Mouse (Mus musculus): ENCODE data around the gene Ablim2. TPM values are rescaled to one million over a fixed set of nuclear protein-coding genes. Genes with fewer than 3 reads are reported as not detected.

Ablim2 gene
- polyA plus RNA-seq, 1 experiment from 2014 or later = 6.6 TPM

DNA sequence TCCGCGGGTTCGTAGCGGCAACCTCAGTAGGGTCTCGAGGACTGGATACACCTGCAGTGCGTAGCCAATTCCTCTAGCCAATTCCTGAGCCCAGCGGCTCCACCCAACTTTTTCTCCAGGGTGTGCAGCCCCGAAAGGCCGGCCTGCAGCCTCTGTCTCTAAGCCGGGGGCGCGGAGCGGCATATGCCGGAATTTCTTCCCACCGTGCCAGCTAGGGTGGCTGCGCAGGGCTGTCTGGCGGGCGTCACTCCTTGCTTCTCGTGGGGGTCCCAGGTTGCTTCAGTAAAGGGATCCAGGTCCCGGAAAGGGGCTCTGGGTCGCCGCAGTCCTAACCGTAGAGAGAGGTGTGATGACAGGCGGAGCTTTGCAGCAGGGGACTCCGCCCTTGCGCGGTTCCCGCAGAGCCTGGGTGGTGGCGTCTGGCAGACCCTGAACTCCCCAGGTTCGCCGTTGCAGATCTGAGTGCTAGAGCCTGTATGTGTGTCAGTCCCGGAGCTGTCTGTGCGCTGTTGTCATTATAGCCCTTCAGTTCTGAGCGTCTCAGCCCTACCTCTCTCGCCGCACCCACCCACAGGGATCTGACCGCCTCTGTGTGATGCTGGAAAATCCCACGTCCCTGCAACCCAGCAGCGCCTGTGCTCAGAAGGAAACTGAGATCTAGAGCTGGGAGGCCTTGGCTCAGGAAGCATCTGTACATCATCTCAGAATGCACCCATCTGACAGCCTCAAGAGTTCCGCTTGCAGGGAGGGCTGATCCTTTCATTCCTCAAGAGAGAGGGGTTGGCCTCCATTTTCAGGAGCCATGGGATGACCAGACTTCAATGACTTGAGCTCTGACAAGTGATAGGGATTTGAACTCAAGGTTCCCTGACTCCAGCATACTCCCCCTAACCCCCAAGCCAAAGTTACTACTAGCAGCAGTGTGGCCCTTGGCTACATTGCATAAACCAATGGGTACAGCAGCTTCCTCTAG is 687 bp downstream of the Ablim2 start:
- WGBS = 2% methylated on average over 40 of the region's 40 CpGs
- 0 out of 2 replicates have a peak, but pooled peaks have one; percentile 5 for ATAC-seq
- Histone ChIP-seq H3K9ac (replicated peaks) (peak overlapping the region; percentile 63), H3K4me3 (replicated peaks) (peak overlapping the region; percentile 62), H3K27me3 (peaks cover 49% of the 10 kb centered on the region), H3K9me3 (no peaks in the 10 kb centered on the region), H3K36me3 (no peaks in the 10 kb centered on the region), H3K4me2 (replicated peaks) (peak overlapping the region; percentile 91), H3K4me1 (replicated peaks) (peaks cover 17% of the 10 kb centered on the region), H3K27ac (no peak overlapping the region)

DNA sequence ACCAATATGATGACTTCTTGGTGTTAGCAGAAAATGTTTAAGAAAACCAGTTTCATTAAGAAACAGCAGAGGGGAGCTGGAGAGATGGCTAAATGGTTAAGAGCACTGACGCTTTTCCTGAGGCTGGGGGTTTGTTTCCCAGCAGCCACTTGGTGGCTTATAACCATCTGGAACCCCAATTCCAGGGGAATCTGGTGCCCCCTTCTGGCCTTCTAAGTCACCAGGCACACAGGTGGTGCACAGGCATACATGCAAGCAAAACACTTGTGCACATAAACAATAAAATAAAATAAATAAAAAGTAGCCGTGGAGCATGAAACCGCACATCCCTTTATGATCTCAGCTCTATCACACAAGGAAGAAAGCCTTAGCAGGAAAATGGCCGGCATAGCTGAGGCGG is 3.6 kb downstream of the Ablim2 start:
- Histone ChIP-seq H3K4me3 (replicated peaks) (no peak overlapping the region), H3K4me1 (replicated peaks) (peaks cover 17% of the 10 kb centered on the region), H3K9ac (replicated peaks) (no peak overlapping the region), H3K36me3 (no peaks in the 10 kb centered on the region), H3K27me3 (peaks cover 48% of the 10 kb centered on the region), H3K4me2 (replicated peaks) (no peak overlapping the region), H3K27ac (no peak overlapping the region), H3K9me3 (no peaks in the 10 kb centered on the region)
- ATAC-seq = no peak
- WGBS = 81% methylated on average over 5 of the region's 5 CpGs

DNA sequence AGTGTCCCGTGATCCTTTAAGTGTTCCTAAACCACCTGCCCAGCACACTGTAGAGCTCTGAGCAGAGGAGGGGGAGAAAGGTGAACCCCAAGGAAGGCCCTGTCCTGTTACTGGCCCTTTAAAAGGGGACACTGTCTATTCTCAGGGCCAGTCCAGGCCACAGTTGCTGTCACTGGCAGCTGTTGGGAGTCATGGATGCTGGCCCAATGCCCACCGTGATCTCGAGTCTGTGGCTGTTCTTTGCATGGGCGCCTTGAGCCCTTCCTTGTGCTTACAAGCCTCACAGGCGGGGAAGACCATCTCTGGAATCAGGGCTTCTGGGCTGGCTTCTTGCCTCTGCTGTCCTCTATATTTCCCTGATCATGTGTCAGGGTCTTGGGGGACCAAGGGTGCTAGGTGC is 4.7 kb downstream of the Ablim2 start:
- Histone ChIP-seq H3K27me3 (peaks cover 43% of the 10 kb centered on the region), H3K4me2 (replicated peaks) (no peak overlapping the region), H3K36me3 (no peaks in the 10 kb centered on the region), H3K9ac (replicated peaks) (no peak overlapping the region), H3K27ac (no peak overlapping the region), H3K4me3 (replicated peaks) (no peak overlapping the region), H3K4me1 (replicated peaks) (peaks cover 10% of the 10 kb centered on the region), H3K9me3 (no peaks in the 10 kb centered on the region)
- WGBS = 73% methylated on average over 5 of the region's 5 CpGs
- ATAC-seq = no peak

DNA sequence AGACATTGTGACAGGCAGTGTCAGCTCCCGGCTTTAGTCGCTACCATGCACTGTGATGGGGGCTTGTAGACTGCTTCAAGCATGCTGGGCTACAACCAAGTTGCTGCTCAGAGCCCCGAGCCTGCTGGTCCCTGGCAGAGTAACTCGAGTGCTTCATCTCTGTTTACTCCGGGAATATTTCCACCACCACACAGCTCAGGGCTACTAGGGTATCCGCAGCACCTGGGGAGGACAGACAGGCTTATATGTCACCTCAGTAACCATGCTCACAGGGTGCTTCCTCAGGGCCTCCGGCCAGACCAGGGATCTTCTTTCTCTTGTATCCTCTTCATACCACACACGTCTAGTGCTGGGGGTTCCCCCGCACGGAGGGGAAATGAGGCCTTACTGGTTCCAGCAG is 5.2 kb downstream of the Ablim2 start:
- Histone ChIP-seq H3K4me3 (replicated peaks) (no peak overlapping the region), H3K4me2 (replicated peaks) (no peak overlapping the region), H3K36me3 (no peaks in the 10 kb centered on the region), H3K4me1 (replicated peaks) (peaks cover 10% of the 10 kb centered on the region), H3K9ac (replicated peaks) (no peak overlapping the region), H3K27ac (no peak overlapping the region), H3K27me3 (peaks cover 42% of the 10 kb centered on the region), H3K9me3 (no peaks in the 10 kb centered on the region)
- no peak for ATAC-seq
- WGBS = 77% methylated on average over 10 of the region's 10 CpGs

DNA sequence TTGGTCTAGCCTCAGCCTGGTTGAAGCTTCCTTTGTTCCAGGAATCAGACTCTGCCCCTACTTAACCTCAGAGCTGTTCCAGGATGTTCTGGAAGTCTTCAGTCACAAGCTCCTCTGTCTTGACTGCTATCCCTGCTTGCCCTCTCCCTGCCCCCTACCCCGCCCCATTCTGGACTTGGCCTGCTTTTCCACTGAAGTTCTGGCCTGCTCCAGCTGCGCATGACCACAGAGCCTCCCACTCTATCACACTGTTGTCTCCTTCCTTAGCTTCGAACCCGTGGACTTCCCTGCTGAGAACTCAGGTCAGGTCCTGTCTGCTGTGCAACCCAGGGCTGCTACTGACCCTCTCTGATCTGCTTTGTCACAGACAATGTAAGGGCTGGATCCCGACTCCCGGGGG is 8.2 kb downstream of the Ablim2 start:
- Histone ChIP-seq H3K36me3 (no peaks in the 10 kb centered on the region), H3K4me3 (replicated peaks) (no peak overlapping the region), H3K4me2 (replicated peaks) (no peak overlapping the region), H3K4me1 (replicated peaks) (no peaks in the 10 kb centered on the region; the same call in 1 of the 2 replicates), H3K9me3 (no peaks in the 10 kb centered on the region), H3K9ac (replicated peaks) (no peak overlapping the region), H3K27me3 (peaks cover 11% of the 10 kb centered on the region; the same call in 1 of the 2 replicates), H3K27ac (no peak overlapping the region)
- WGBS = 82% methylated on average over 6 of the region's 6 CpGs
- ATAC-seq = no peak

DNA sequence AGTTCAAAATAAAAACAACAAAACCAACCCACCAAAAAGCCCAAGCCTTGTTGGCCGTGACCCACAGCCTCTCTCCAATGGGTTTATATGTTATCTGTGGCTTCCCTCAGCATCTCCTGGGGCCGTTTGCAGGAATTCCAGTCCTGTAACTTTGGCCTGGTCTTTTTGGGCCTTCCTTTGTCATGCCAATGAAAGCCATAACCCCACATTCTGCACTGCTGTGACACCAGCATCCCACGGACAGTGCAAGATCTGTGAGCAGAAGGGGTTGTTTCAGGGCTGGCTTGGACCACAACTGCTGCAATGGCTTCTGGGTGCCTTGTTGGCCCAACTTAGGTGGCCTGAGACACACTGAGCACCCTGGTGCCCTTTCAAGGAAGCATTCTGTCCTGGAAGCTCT is 10.8 kb downstream of the Ablim2 start:
- WGBS = 65% methylated on average over 3 of the region's 3 CpGs
- Histone ChIP-seq H3K27ac (no peak overlapping the region), H3K4me1 (replicated peaks) (no peaks in the 10 kb centered on the region; the same call in 1 of the 2 replicates), H3K36me3 (no peaks in the 10 kb centered on the region), H3K4me2 (replicated peaks) (no peak overlapping the region), H3K9ac (replicated peaks) (no peak overlapping the region), H3K27me3 (peaks cover 4% of the 10 kb centered on the region; the same call in 1 of the 2 replicates), H3K4me3 (replicated peaks) (no peak overlapping the region), H3K9me3 (no peaks in the 10 kb centered on the region)
- no peak for ATAC-seq

DNA sequence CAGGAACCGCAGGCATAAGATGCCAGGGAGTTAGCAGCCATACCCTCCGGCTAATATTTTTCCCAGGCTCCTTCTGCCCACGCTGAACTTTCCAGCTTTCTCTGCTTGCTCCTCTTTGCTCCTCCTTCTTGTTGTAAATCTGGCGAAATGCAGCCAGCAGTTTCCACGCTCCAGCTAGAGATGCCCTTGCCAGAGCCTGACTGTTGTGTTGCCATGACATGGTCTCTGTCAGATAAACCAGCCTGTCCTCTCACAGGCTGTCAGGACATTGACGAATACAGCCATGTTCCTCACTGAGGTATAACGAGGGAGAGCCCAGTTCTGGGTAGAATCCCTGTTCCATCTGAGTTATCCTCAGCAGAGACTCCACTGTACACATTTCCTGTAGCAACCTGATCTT is 11.3 kb downstream of the Ablim2 start:
- H3K4me2 ChIP-seq (replicated peaks) = no peak overlapping the region
- H3K4me3 ChIP-seq (replicated peaks) = no peak overlapping the region
- H3K36me3 ChIP-seq = no peaks in the 10 kb centered on the region
- H3K27me3 ChIP-seq = peaks cover 2% of the 10 kb centered on the region; the same call in 1 of the 2 replicates
- H3K4me1 ChIP-seq (replicated peaks) = peaks cover 4% of the 10 kb centered on the region
- no peaks in the 10 kb centered on the region for H3K9me3 ChIP-seq
- WGBS = 87% methylated on average over 7 of the region's 7 CpGs
- H3K27ac ChIP-seq = no peak overlapping the region
- no peak for ATAC-seq
- H3K9ac ChIP-seq (replicated peaks) = no peak overlapping the region

DNA sequence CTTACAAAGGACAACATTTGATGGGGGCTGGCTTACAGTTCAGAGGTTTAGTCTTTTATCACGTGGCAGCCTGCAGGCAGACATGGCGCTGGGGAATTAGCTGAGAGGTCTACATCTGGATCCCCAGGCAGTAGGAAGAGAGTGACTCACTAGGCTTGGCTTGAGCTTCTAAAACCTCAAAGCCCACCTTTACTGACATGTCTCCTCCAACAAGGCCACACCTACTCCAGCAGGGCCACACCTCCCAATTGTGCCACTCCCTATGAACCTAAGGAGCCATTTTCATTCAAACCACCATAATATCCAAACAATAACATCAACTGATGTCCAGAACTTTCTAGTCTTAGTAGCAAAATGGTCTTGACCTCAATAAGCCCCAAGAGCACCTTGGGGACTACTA is 12.6 kb downstream of the Ablim2 start:
- peaks cover 9% of the 10 kb centered on the region for H3K4me1 ChIP-seq (replicated peaks)
- H3K9ac ChIP-seq (replicated peaks) = no peak overlapping the region
- 89% methylated on average over 2 of the region's 2 CpGs for WGBS
- no peaks in the 10 kb centered on the region for H3K9me3 ChIP-seq
- H3K27ac ChIP-seq = no peak overlapping the region
- no peaks in the 10 kb centered on the region for H3K27me3 ChIP-seq
- H3K36me3 ChIP-seq = no peaks in the 10 kb centered on the region
- no peak overlapping the region for H3K4me2 ChIP-seq (replicated peaks)
- ATAC-seq = no peak
- no peak overlapping the region for H3K4me3 ChIP-seq (replicated peaks)

DNA sequence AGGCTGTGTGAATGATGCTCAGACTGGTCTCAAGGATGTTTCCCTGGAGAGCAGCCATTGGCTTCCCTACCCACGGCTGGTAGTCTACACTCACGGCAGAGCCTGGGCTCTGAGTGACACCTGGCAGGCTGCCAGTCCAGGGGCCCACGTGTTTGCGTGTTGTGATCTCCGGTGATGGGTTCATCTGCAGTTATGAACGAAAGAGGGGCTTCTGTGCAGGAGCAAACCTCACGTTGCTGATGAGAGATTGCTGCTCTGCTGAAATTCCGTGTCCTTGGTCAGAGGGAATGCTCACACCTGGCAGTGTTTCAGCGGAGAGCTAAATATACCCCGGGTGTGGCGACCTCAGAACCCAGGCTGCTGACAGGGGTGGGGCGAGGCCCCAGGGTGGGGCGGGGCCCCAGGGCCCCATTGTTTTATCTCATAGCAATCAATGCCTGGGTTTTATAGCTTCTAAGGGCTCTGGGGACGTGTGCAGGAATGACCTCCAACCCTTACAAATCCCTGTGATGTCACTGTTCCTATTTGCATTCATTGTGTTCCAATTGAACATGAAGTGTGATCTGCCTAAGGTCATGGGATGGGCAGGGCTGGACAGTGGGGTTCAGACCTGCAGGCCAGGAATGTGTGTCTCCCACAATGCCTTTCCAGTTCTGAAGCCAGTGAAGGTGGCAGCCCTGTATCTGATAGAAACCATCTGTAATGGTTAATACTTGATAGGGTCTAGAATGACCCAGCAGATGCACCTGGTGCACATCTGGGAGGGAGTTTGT is 13.4 kb downstream of the Ablim2 start:
- H3K4me2 ChIP-seq (replicated peaks) = no peak overlapping the region
- peaks cover 9% of the 10 kb centered on the region for H3K4me1 ChIP-seq (replicated peaks)
- H3K27me3 ChIP-seq = no peaks in the 10 kb centered on the region
- no peak overlapping the region for H3K27ac ChIP-seq
- H3K9ac ChIP-seq (replicated peaks) = no peak overlapping the region
- H3K9me3 ChIP-seq = no peaks in the 10 kb centered on the region
- WGBS = 77% methylated on average over 14 of the region's 14 CpGs
- no peak overlapping the region for H3K4me3 ChIP-seq (replicated peaks)
- ATAC-seq = no peak
- no peaks in the 10 kb centered on the region for H3K36me3 ChIP-seq

DNA sequence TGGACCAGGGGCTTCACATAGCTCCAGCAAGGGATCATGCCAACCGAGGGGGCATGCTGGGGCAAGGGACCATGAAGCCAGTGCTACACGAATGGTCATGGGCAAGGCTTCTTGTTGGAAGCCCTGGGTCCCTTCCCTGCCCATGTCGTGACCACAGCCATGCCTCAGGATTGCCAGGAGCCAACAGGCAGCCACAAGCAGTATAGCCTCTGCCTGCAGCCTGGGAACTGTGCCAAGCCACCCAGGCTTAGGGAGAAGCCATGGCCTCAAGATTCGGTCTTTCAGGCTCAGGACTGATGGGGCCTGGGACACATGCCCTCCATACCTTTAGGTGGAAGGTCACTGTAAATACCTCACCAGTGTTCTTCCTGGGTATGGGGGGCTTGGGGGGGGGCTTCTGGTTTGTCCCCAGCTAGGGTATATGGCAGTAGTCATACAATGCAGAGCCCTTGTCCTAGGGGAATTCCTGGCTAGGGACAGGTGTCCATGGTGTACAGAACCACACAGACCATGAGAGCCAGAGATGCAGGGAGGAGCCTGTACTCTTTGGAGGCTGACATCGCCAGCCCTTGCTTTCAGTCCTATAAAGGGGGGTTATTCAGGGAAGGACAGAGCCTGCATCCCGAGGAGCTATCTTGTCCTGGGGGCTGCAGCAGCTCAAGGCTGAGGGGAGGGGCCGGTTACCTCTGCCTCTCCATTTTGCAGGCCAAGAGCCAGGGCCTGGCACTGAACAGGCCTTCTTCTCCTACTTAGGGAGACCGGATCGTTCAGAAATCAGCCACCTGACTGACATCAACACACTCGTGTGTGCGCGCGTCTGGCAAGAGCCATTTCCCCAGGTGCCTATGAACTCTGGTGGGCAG is 15.8 kb downstream of the Ablim2 start:
- Histone ChIP-seq H3K4me2 (replicated peaks) (no peak overlapping the region), H3K4me3 (replicated peaks) (no peak overlapping the region), H3K27me3 (no peaks in the 10 kb centered on the region), H3K36me3 (no peaks in the 10 kb centered on the region), H3K9me3 (no peaks in the 10 kb centered on the region), H3K9ac (replicated peaks) (no peak overlapping the region), H3K27ac (no peak overlapping the region), H3K4me1 (replicated peaks) (peaks cover 9% of the 10 kb centered on the region)
- WGBS = 70% methylated on average over 13 of the region's 13 CpGs
- ATAC-seq = peak; percentile 55

DNA sequence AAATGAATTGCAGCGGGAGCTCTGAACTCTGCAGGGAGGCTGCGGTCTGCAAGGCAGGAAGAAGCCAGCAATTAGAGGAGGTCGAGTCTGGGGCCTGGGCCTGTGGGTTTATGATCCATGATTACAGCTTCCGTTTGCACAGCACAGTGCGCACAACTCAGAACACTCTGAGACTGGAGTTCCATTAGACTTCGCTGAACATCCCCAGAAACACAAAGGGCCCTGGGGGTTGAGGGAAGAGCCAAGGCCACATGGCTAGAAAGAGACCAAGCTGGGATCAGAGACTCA is 16.4 kb downstream of the Ablim2 start:
- H3K9me3 ChIP-seq = no peaks in the 10 kb centered on the region
- H3K4me1 ChIP-seq (replicated peaks) = peaks cover 9% of the 10 kb centered on the region
- ATAC-seq = 0 out of 2 replicates have a peak, but pooled peaks have one; percentile 18
- no peaks in the 10 kb centered on the region for H3K27me3 ChIP-seq
- H3K4me2 ChIP-seq (replicated peaks) = no peak overlapping the region
- 62% methylated on average over 6 of the region's 6 CpGs for WGBS
- no peak overlapping the region for H3K4me3 ChIP-seq (replicated peaks)
- H3K36me3 ChIP-seq = no peaks in the 10 kb centered on the region
- H3K9ac ChIP-seq (replicated peaks) = no peak overlapping the region
- H3K27ac ChIP-seq = no peak overlapping the region

All from midbrain, embryonic 13.5 days (tissue).